Mouse (Mus musculus): ENCODE measurements at regions not wholly inside any gene's neighbourhood (a gene's known extent, or its start where the extent isn't known, plus 50 kb on each side); places are given as distances from the start of the nearest gene placed in this dataset.

GRCm38 (mm10) chr8:125325736-125326135, 243.9 kb downstream of the Sipa1l2 start:
- DNase-seq (ENCODE audit: low spot score in 2 of 2) = no peak

- DNase-seq (ENCODE audit: low spot score in 2 of 2) = no peak
Observed at GRCm38 (mm10) chr8:125322561-125322960, 247.0 kb downstream of the Sipa1l2 start.

GRCm38 (mm10) chr8:125317584-125317991, 252.0 kb downstream of the Sipa1l2 start:
- peak in 1 of 2 experiments; percentile 15 for DNase-seq (ENCODE audit: low spot score in 2 of 2)

- no peak for DNase-seq (ENCODE audit: low spot score in 2 of 2)
Observed at GRCm38 (mm10) chr8:125315736-125316135, 253.9 kb downstream of the Sipa1l2 start.

GRCm38 (mm10) chr8:125314996-125315395, 254.6 kb downstream of the Sipa1l2 start:
- DNase-seq (ENCODE audit: low spot score in 2 of 2) = no peak

- DNase-seq (ENCODE audit: low spot score in 2 of 2) = no peak
Observed at GRCm38 (mm10) chr8:125314221-125314984, 255.2 kb downstream of the Sipa1l2 start.

GRCm38 (mm10) chr8:125311228-125312053, 257.4 kb downstream of the Disc1 start:
- no peak for DNase-seq (ENCODE audit: low spot score in 2 of 2)
